Mouse (Mus musculus) stomach, embryonic 15.5 days (tissue): ENCODE measurements around the gene Fam69b. TPM values are rescaled to one million over a fixed set of nuclear protein-coding genes. Genes with fewer than 3 reads are reported as not detected.
"Not testable (repeated sequence)": the region's sequence is repeated elsewhere in the genome, so short reads cannot be mapped to it uniquely, and the experiment has no call there.

Experiments used
- ATAC-seq: fragments of 200-750 bp; cut with Nextera tagmentation; 2 replicates; pipeline ENCODE4 v1.8.0; 2017; ENCODE audit warnings: low read depth, moderate number of reproducible peaks, moderate TSS enrichment; ENCODE audit not compliant: insufficient read depth, low FRiP score
- H3K27ac ChIP-seq: fragments of 300-500 bp; sonication (generic); 2 replicates; pipeline ENCODE4 v1.5.1; 2015; ENCODE audit warnings: mild to moderate bottlenecking, inconsistent platforms
- H3K27me3 ChIP-seq: fragments of 300-500 bp; sonication (generic); replicated peaks from 2 replicates; pipeline ENCODE4 v1.6.1; 2015; ENCODE audit warnings: inconsistent platforms
- H3K36me3 ChIP-seq: fragments of 300-500 bp; sonication (generic); 2 replicates; pipeline ENCODE4 v1.6.1; 2015; ENCODE audit warnings: inconsistent platforms
- H3K4me1 ChIP-seq: fragments of 300-500 bp; sonication (generic); 2 replicates; pipeline ENCODE4 v1.6.1; 2015; ENCODE audit warnings: inconsistent platforms
- H3K4me2 ChIP-seq: fragments of 300-500 bp; sonication (generic); 2 replicates; pipeline ENCODE4 v1.6.1; 2015; ENCODE audit warnings: mild to moderate bottlenecking, inconsistent platforms
- H3K4me3 ChIP-seq: fragments of 300-500 bp; sonication (generic); replicated peaks from 2 replicates; pipeline ENCODE4 v1.5.1; 2015; ENCODE audit warnings: inconsistent platforms
- H3K9ac ChIP-seq: fragments of 300-500 bp; sonication (generic); 2 replicates; pipeline ENCODE4 v1.6.1; 2015; ENCODE audit warnings: inconsistent platforms
- H3K9me3 ChIP-seq: fragments of 300-500 bp; sonication (generic); 2 replicates; pipeline ENCODE4 v1.6.1; 2016; ENCODE audit warnings: inconsistent platforms
- WGBS: fragments of 180-500 bp; shearing (Covaris S2); methylation state at CpG from one replicate; pipeline ENCODE4 v1.1.7; 2015; 5-methylcytosine and 5-hydroxymethylcytosine counted together
- polyA plus RNA-seq: library from polyadenylated mRNA; unstranded; fragments of >200 nt; fragmentation: Nextera tagmentation; extraction: Ambion mirVana; gene quantifications from 2 replicates; pipeline ENCODE4 v1.2.1, GENCODE M21; 2015

Gene Fam69b
- polyA plus RNA-seq, 1 experiment from 2014 or later: 28.9 TPM

GRCm38 (mm10) chr2:26643942-26644341 is 15.7 kb downstream of the Fam69b start:
- no peak overlapping the region for H3K9ac ChIP-seq
- H3K36me3 ChIP-seq: no peaks in the 10 kb centered on the region
- H3K4me3 ChIP-seq: no peak overlapping the region
- WGBS: 49% methylated on average over 2 of the region's 2 CpGs
- H3K9me3 ChIP-seq: no peaks in the 10 kb centered on the region
- no peak for ATAC-seq
- no peak overlapping the region for H3K27ac ChIP-seq
- no peak overlapping the region for H3K4me2 ChIP-seq
- peaks cover 8% of the 10 kb centered on the region for H3K4me1 ChIP-seq
- H3K27me3 ChIP-seq: no peaks in the 10 kb centered on the region

- WGBS: 14% methylated on average over 3 of the region's 3 CpGs
- H3K4me1 ChIP-seq: no peaks in the 10 kb centered on the region
- no peak overlapping the region for H3K4me3 ChIP-seq
- peak; percentile 96 for ATAC-seq
- no peak overlapping the region for H3K9ac ChIP-seq
- H3K27me3 ChIP-seq: no peaks in the 10 kb centered on the region
- H3K9me3 ChIP-seq: no peaks in the 10 kb centered on the region
- H3K36me3 ChIP-seq: no peaks in the 10 kb centered on the region
- H3K4me2 ChIP-seq: no peak overlapping the region
- no peak overlapping the region for H3K27ac ChIP-seq
Observed at GRCm38 (mm10) chr2:26646643-26647293, 18.5 kb downstream of the Fam69b start.

- Histone ChIP-seq H3K4me3 (no peak overlapping the region), H3K9me3 (no peaks in the 10 kb centered on the region), H3K4me1 (no peaks in the 10 kb centered on the region), H3K4me2 (no peak overlapping the region), H3K36me3 (no peaks in the 10 kb centered on the region), H3K27me3 (no peaks in the 10 kb centered on the region), H3K9ac (no peak overlapping the region), H3K27ac (no peak overlapping the region)
- 51% methylated on average over 1 of the region's 1 CpGs for WGBS
- no peak for ATAC-seq
Observed at GRCm38 (mm10) chr2:26654687-26655086, 26.4 kb downstream of the Fam69b start.

GRCm38 (mm10) chr2:26657426-26657825 is 29.2 kb downstream of the Fam69b start:
- no peak overlapping the region for H3K4me3 ChIP-seq
- H3K27ac ChIP-seq: no peak overlapping the region
- no peak overlapping the region for H3K4me2 ChIP-seq
- no peaks in the 10 kb centered on the region for H3K9me3 ChIP-seq
- ATAC-seq: no peak
- H3K9ac ChIP-seq: no peak overlapping the region
- H3K27me3 ChIP-seq: peaks cover 3% of the 10 kb centered on the region; the same call in 1 of the 2 replicates
- H3K4me1 ChIP-seq: no peaks in the 10 kb centered on the region
- 87% methylated on average over 2 of the region's 2 CpGs for WGBS
- no peaks in the 10 kb centered on the region for H3K36me3 ChIP-seq

- H3K9ac ChIP-seq: no peak overlapping the region
- no peak for ATAC-seq
- WGBS: under 1% methylated on average over 17 of the region's 20 CpGs
Observed at GRCm38 (mm10) chr2:26661143-26661752, 33.0 kb downstream of the Fam69b start.

GRCm38 (mm10) chr2:26661768-26662508 is 33.7 kb downstream of the Fam69b start:
- peak overlapping the region; percentile 32 for H3K4me3 ChIP-seq
- no peak overlapping the region for H3K9ac ChIP-seq
- ATAC-seq: no peak; the same call in 1 of the 2 replicates
- peak overlapping the region; percentile 57 for H3K4me2 ChIP-seq
- H3K27me3 ChIP-seq: peaks cover 3% of the 10 kb centered on the region; the same call in 1 of the 2 replicates
- H3K4me1 ChIP-seq: no peaks in the 10 kb centered on the region
- no peaks in the 10 kb centered on the region for H3K9me3 ChIP-seq
- no peak overlapping the region for H3K27ac ChIP-seq
- no peaks in the 10 kb centered on the region for H3K36me3 ChIP-seq
- 39% methylated on average over 29 of the region's 29 CpGs for WGBS

More at GRCm38 (mm10) chr2:26661143-26661752, 33.0 kb downstream of the Fam69b start:
- peak overlapping the region; percentile 32 for H3K4me3 ChIP-seq
- H3K27me3 ChIP-seq: peaks cover 3% of the 10 kb centered on the region; the same call in 1 of the 2 replicates
- no peaks in the 10 kb centered on the region for H3K9me3 ChIP-seq
- peak overlapping the region; percentile 57 for H3K4me2 ChIP-seq
- no peak overlapping the region for H3K27ac ChIP-seq
- H3K4me1 ChIP-seq: no peaks in the 10 kb centered on the region
- H3K36me3 ChIP-seq: no peaks in the 10 kb centered on the region

GRCm38 (mm10) chr2:26662509-26662882 is 34.2 kb downstream of the Fam69b start:
- no peaks in the 10 kb centered on the region for H3K36me3 ChIP-seq
- H3K27ac ChIP-seq: no peak overlapping the region
- ATAC-seq: no peak
- H3K9ac ChIP-seq: no peak overlapping the region
- WGBS: 74% methylated on average over 13 of the region's 13 CpGs
- no peaks in the 10 kb centered on the region for H3K4me1 ChIP-seq
- no peaks in the 10 kb centered on the region for H3K9me3 ChIP-seq
- H3K4me3 ChIP-seq: no peak overlapping the region
- H3K4me2 ChIP-seq: no peak overlapping the region
- H3K27me3 ChIP-seq: peaks cover 3% of the 10 kb centered on the region; the same call in 1 of the 2 replicates

- no peak overlapping the region for H3K27ac ChIP-seq
- H3K9me3 ChIP-seq: no peaks in the 10 kb centered on the region
- no peak for ATAC-seq
- H3K27me3 ChIP-seq: peaks cover 3% of the 10 kb centered on the region; the same call in 1 of the 2 replicates
- no peak overlapping the region for H3K4me3 ChIP-seq
- 67% methylated on average over 10 of the region's 10 CpGs for WGBS
- H3K4me2 ChIP-seq: no peak overlapping the region
- H3K4me1 ChIP-seq: no peaks in the 10 kb centered on the region
- H3K9ac ChIP-seq: no peak overlapping the region
- no peaks in the 10 kb centered on the region for H3K36me3 ChIP-seq
Observed at GRCm38 (mm10) chr2:26663112-26663511, 34.9 kb downstream of the Fam69b start.

GRCm38 (mm10) chr2:26663551-26663950 is 35.3 kb downstream of the Fam69b start:
- H3K4me2 ChIP-seq, H3K4me1 ChIP-seq, H3K9ac ChIP-seq, H3K4me3 ChIP-seq, H3K9me3 ChIP-seq, H3K27me3 ChIP-seq, H3K27ac ChIP-seq, H3K36me3 ChIP-seq: not testable (repeated sequence)
- ATAC-seq: 0 out of 2 replicates have a peak, but pooled peaks have one; percentile 14
- 73% methylated on average over 1 of the region's 1 CpGs for WGBS

GRCm38 (mm10) chr2:26668746-26669145 is 40.5 kb downstream of the Fam69b start:
- Histone ChIP-seq H3K27ac (no peak overlapping the region), H3K9ac (no peak overlapping the region), H3K4me1 (no peaks in the 10 kb centered on the region), H3K4me3 (no peak overlapping the region), H3K9me3 (no peaks in the 10 kb centered on the region), H3K4me2 (no peak overlapping the region), H3K27me3 (no peaks in the 10 kb centered on the region), H3K36me3 (no peaks in the 10 kb centered on the region)
- ATAC-seq: no peak

GRCm38 (mm10) chr2:26671182-26671581 is 42.9 kb downstream of the Fam69b start, which contains the start of gene Lcn4:
Lcn4 (minus strand) TSS chr2:26671282.
- Histone ChIP-seq H3K4me2 (no peak within 1 kb of the TSS), H3K36me3 (no peaks in the 10 kb centered on the region), H3K9ac (no peak within 1 kb of the TSS), H3K27me3 (no peaks in the 10 kb centered on the region), H3K4me1 (no peaks in the 10 kb centered on the region), H3K9me3 (no peaks in the 10 kb centered on the region), H3K27ac (no peak within 1 kb of the TSS), H3K4me3 (no peak within 1 kb of the TSS)
- no peak for ATAC-seq
- 92% methylated on average over 3 of the region's 3 CpGs for WGBS
